Mouse (Mus musculus): ENCODE measurements around the gene Lair1.
"Not testable (repeated sequence)": the region's sequence is repeated elsewhere in the genome, so short reads cannot be mapped to it uniquely, and the experiment has no call there.

Gene Lair1

GRCm38 (mm10) chr7:4063013-4063412 lies at the start of gene Lair1:
Gene Lair1, minus strand, starts transcription at chr7:4063204.
- DNase-seq (ENCODE audit: low read depth in 2 of 2, low spot score in 2 of 2), result peak in 1 of 2 experiments; percentile 13

GRCm38 (mm10) chr7:4111766-4112165 lies 48.8 kb upstream of the Lair1 start:
- DNase-seq (ENCODE audit: low read depth in 2 of 2, low spot score in 2 of 2), result no peak

GRCm38 (mm10) chr7:4103411-4103810 lies 40.4 kb upstream of the Lair1 start:
- peak in 1 of 2 experiments; percentile 42 for DNase-seq (ENCODE audit: low read depth in 2 of 2, low spot score in 2 of 2)

- DNase-seq (ENCODE audit: low read depth in 2 of 2, low spot score in 2 of 2), result no peak
Observed at GRCm38 (mm10) chr7:4101144-4101543, 38.1 kb upstream of the Lair1 start.

GRCm38 (mm10) chr7:4098832-4099231 lies 35.8 kb upstream of the Lair1 start:
- DNase-seq (ENCODE audit: low read depth in 2 of 2, low spot score in 2 of 2), result no peak

- DNase-seq (ENCODE audit: low read depth in 2 of 2, low spot score in 2 of 2), result no peak
Observed at GRCm38 (mm10) chr7:4098301-4098700, 35.3 kb upstream of the Lair1 start.

GRCm38 (mm10) chr7:4091170-4091569 lies 28.2 kb upstream of the Lair1 start:
- no peak for DNase-seq (ENCODE audit: low read depth in 2 of 2, low spot score in 2 of 2)

- no peak for DNase-seq (ENCODE audit: low read depth in 2 of 2, low spot score in 2 of 2)
Observed at GRCm38 (mm10) chr7:4088679-4089078, 25.7 kb upstream of the Lair1 start.

- DNase-seq (ENCODE audit: low read depth in 2 of 2, low spot score in 2 of 2), result no peak
Observed at GRCm38 (mm10) chr7:4087896-4088480, 25.0 kb upstream of the Lair1 start.

GRCm38 (mm10) chr7:4087238-4087895 lies 24.4 kb upstream of the Lair1 start:
- DNase-seq (ENCODE audit: low read depth in 2 of 2, low spot score in 2 of 2), result no peak

GRCm38 (mm10) chr7:4085562-4085961 lies 22.6 kb upstream of the Lair1 start:
- no peak for DNase-seq (ENCODE audit: low read depth in 2 of 2, low spot score in 2 of 2)

GRCm38 (mm10) chr7:4084161-4084560 lies 21.2 kb upstream of the Lair1 start:
- no peak for DNase-seq (ENCODE audit: low read depth in 2 of 2, low spot score in 2 of 2)

GRCm38 (mm10) chr7:4082804-4083203 lies 19.8 kb upstream of the Lair1 start:
- peak; percentile 34 to 42 for DNase-seq (ENCODE audit: low read depth in 2 of 2, low spot score in 2 of 2)

GRCm38 (mm10) chr7:4081706-4082105 lies 18.7 kb upstream of the Lair1 start:
- no peak for DNase-seq (ENCODE audit: low read depth in 2 of 2, low spot score in 2 of 2)

- DNase-seq (ENCODE audit: low read depth in 2 of 2, low spot score in 2 of 2), result no peak
Observed at GRCm38 (mm10) chr7:4080552-4080951, 17.5 kb upstream of the Lair1 start.

- no peak for DNase-seq (ENCODE audit: low read depth in 2 of 2, low spot score in 2 of 2)
Observed at GRCm38 (mm10) chr7:4079511-4079910, 16.5 kb upstream of the Lair1 start.

- DNase-seq (ENCODE audit: low read depth in 2 of 2, low spot score in 2 of 2), result no peak
Observed at GRCm38 (mm10) chr7:4073144-4073543, 10.1 kb upstream of the Lair1 start.

- DNase-seq (ENCODE audit: low read depth in 2 of 2, low spot score in 2 of 2), result no peak
Observed at GRCm38 (mm10) chr7:4071066-4071465, 8.1 kb upstream of the Lair1 start.

- DNase-seq (ENCODE audit: low read depth in 2 of 2, low spot score in 2 of 2), result no peak
Observed at GRCm38 (mm10) chr7:4063714-4064425, 866 bp upstream of the Lair1 start.

GRCm38 (mm10) chr7:4060602-4061188 lies 2.3 kb downstream of the Lair1 start:
- DNase-seq (ENCODE audit: low read depth in 2 of 2, low spot score in 2 of 2), result not testable (repeated sequence)

GRCm38 (mm10) chr7:4026794-4027421 lies 36.1 kb downstream of the Lair1 start:
- peak; percentile 10 to 19 for DNase-seq (ENCODE audit: low read depth in 2 of 2, low spot score in 2 of 2)
